ENCODE assay signal across 9 mouse cellular contexts in genomic region chr2:120268635-120269034, GRCm38 (mm10). TPM values are rescaled to one million over a fixed set of nuclear protein-coding genes. Genes with fewer than 3 reads are reported as not detected.
DNase-seq lines count a peak whose midpoint lies in the region; ATAC-seq lines count a peak whose summit lies in the region.
"Had no signal": no experiment of that assay in that cellular context is flagged by ENCODE, and none has a peak within 500 bp of the region (broad histone marks: within the 10 kb centered on the region; RNA-seq: fewer than 3 reads in every experiment).

No protein-coding gene starts in this region.

- ATAC-seq in heart, embryonic 13.5 days (ENCODE audit: extremely low read depth, insufficient number of reproducible peaks, low FRiP score, low TSS enrichment) = no peak
- no peak for ATAC-seq in forebrain, embryonic 14.5 days

- H3K9ac ChIP-seq in heart, embryonic 13.5 days = peak overlapping the region; percentile 41; the same call in 1 of the 2 replicates
- no peak overlapping the region for H3K9ac ChIP-seq in forebrain, embryonic 14.5 days (ENCODE audit: low read length)
- H3K9ac ChIP-seq: liver, embryonic 15.5 days had no signal

- H3K4me3 ChIP-seq in heart, embryonic 13.5 days = peak overlapping the region; percentile 29
- H3K4me3 ChIP-seq in forebrain, embryonic 14.5 days (ENCODE audit: low read depth, low read length) = no peak overlapping the region
- peak overlapping the region; percentile 32 for H3K4me3 ChIP-seq in midbrain, embryonic 10.5 days
- H3K4me3 ChIP-seq: liver, embryonic 15.5 days had no signal

- no peaks in the 10 kb centered on the region for H3K9me3 ChIP-seq in heart, embryonic 13.5 days
- no peaks in the 10 kb centered on the region for H3K9me3 ChIP-seq in forebrain, embryonic 14.5 days (replicated peaks; ENCODE audit: control insufficient read depth, low read length)
- no peaks in the 10 kb centered on the region for H3K9me3 ChIP-seq in midbrain, embryonic 10.5 days (replicated peaks)
- H3K9me3 ChIP-seq: liver, embryonic 15.5 days had no signal

- 1% methylated on average over 9 of the region's 9 CpGs for WGBS in heart, embryonic 13.5 days
- 2% methylated on average over 9 of the region's 9 CpGs for WGBS in forebrain, embryonic 14.5 days
- WGBS in midbrain, embryonic 10.5 days = 5% methylated on average over 9 of the region's 9 CpGs

- peaks cover 26% of the 10 kb centered on the region for H3K27me3 ChIP-seq in heart, embryonic 13.5 days (replicated peaks)
- no peaks in the 10 kb centered on the region for H3K27me3 ChIP-seq in forebrain, embryonic 14.5 days (replicated peaks; ENCODE audit: control insufficient read depth, insufficient read depth, low read length)
- H3K27me3 ChIP-seq in midbrain, embryonic 10.5 days (ENCODE audit: low read depth, poor library complexity, severe bottlenecking) = peaks cover 11% of the 10 kb centered on the region; the same call in 1 of the 2 replicates

- peak overlapping the region; percentile 59 for H3K4me2 ChIP-seq in heart, embryonic 13.5 days
- H3K4me2 ChIP-seq in forebrain, embryonic 14.5 days (ENCODE audit: low read length) = no peak overlapping the region
- H3K4me2 ChIP-seq: liver, embryonic 15.5 days had no signal

- no peak overlapping the region for H3K27ac ChIP-seq in heart, embryonic 13.5 days (replicated peaks)
- H3K27ac ChIP-seq in forebrain, embryonic 14.5 days (ENCODE audit: low read depth, low read length) = no peak overlapping the region
- H3K27ac ChIP-seq in midbrain, embryonic 10.5 days (replicated peaks) = peak overlapping the region; percentile 42; the same call in 1 of the 2 replicates
- H3K27ac ChIP-seq: liver, embryonic 15.5 days had no signal

- peaks cover 7% of the 10 kb centered on the region; the same call in 1 of the 2 replicates for H3K4me1 ChIP-seq in heart, embryonic 13.5 days
- H3K4me1 ChIP-seq in forebrain, embryonic 14.5 days (ENCODE audit: control insufficient read depth, insufficient read depth, low read length) = no peaks in the 10 kb centered on the region
- peaks cover 11% of the 10 kb centered on the region for H3K4me1 ChIP-seq in midbrain, embryonic 10.5 days
- H3K4me1 ChIP-seq: liver, embryonic 15.5 days had no signal

- H3K36me3 ChIP-seq in heart, embryonic 13.5 days = no peaks in the 10 kb centered on the region
- no peaks in the 10 kb centered on the region for H3K36me3 ChIP-seq in forebrain, embryonic 14.5 days (ENCODE audit: control insufficient read depth, insufficient read depth, low read length)
- no peaks in the 10 kb centered on the region for H3K36me3 ChIP-seq in midbrain, embryonic 10.5 days
- H3K36me3 ChIP-seq: liver, embryonic 15.5 days had no signal

- intact Hi-C loops in left cerebral cortex, postnatal 36 days (cut with DNase I) = no loop called here

- no peak for DNase-seq in heart, adult 8-10 months (ENCODE audit: low spot score)
- DNase-seq in ES-CJ7 (ENCODE audit: low read depth, low spot score) = peak; percentile 81
- DNase-seq in forebrain, embryonic 14.5 days (ENCODE audit: low spot score) = peak; percentile 23
- DNase-seq in midbrain, embryonic 10.5 days (ENCODE audit: low spot score) = peak; percentile 37
- no peak for DNase-seq in layer of hippocampus, adult 11-12 months (ENCODE audit: low spot score)
- DNase-seq in urinary bladder, adult 2 months (ENCODE audit: low spot score) = no peak
- DNase-seq in left cerebral cortex, postnatal 36 days (ENCODE audit: low spot score in 2 of 2) = no peak

RNA-seq across cellular contexts. Expression of gene Pla2g4d, which starts 20.4 kb away (rescaled TPM):
- polyA plus RNA-seq in heart, embryonic 13.5 days (2015; fragmentation: Nextera tagmentation; extraction: Ambion mirVana) = not detected in 2 replicates
- total RNA-seq in heart, adult 8-10 months (2022) = not detected
- not detected in 2 replicates for polyA plus RNA-seq in forebrain, embryonic 14.5 days (2014; fragmentation: Nextera tagmentation; extraction: Ambion mirVana)
- 0.02 TPM in 1 of 2 replicates, not detected in the other for polyA plus RNA-seq in midbrain, embryonic 10.5 days (2016; fragmentation: Nextera tagmentation; extraction: Ambion mirVana)
- polyA plus RNA-seq in urinary bladder, adult 2 months (2012; rRNA removed) = not detected in 2 replicates
- under 1 TPM in 1 of 2 experiments, not detected in 1; 0.11 TPM for total RNA-seq in left cerebral cortex, postnatal 36 days (2021)
- polyA plus RNA-seq: liver, embryonic 15.5 days had no signal

RNA-seq across cellular contexts. Expression of gene Pla2g4e, which starts 23.5 kb away (rescaled TPM):
- polyA plus RNA-seq in heart, embryonic 13.5 days (2015; fragmentation: Nextera tagmentation; extraction: Ambion mirVana) = 1.1 and 1.2 TPM in 2 replicates
- total RNA-seq in heart, adult 8-10 months (2022) = 1 to 10 TPM; 2.6 to 5.7 (median 3.8) TPM
- polyA plus RNA-seq in forebrain, embryonic 14.5 days (2014; fragmentation: Nextera tagmentation; extraction: Ambion mirVana) = 1.1 and 1.7 TPM in 2 replicates
- polyA plus RNA-seq in midbrain, embryonic 10.5 days (2016; fragmentation: Nextera tagmentation; extraction: Ambion mirVana) = 0.07 TPM in 1 of 2 replicates, not detected in the other
- 0.72 and 0.80 TPM in 2 replicates for polyA plus RNA-seq in urinary bladder, adult 2 months (2012; rRNA removed)
- 10 to 100 TPM; 18.5 to 21.7 TPM for total RNA-seq in left cerebral cortex, postnatal 36 days (2021)
- polyA plus RNA-seq: liver, embryonic 15.5 days had no signal

RNA-seq across cellular contexts. Expression of gene Pla2g4f, which starts 45.3 kb away (rescaled TPM):
- 0.05 TPM in 1 of 2 replicates, not detected in the other for polyA plus RNA-seq in heart, embryonic 13.5 days (2015; fragmentation: Nextera tagmentation; extraction: Ambion mirVana)
- total RNA-seq in heart, adult 8-10 months (2022) = under 1 TPM in 1 of 4 experiments, not detected in 3; 0.14 TPM
- not detected in 2 replicates for polyA plus RNA-seq in forebrain, embryonic 14.5 days (2014; fragmentation: Nextera tagmentation; extraction: Ambion mirVana)
- polyA plus RNA-seq in midbrain, embryonic 10.5 days (2016; fragmentation: Nextera tagmentation; extraction: Ambion mirVana) = not detected in 2 replicates
- polyA plus RNA-seq in urinary bladder, adult 2 months (2012; rRNA removed) = 0.96 and 1.2 TPM in 2 replicates
- total RNA-seq in left cerebral cortex, postnatal 36 days (2021) = not detected
- polyA plus RNA-seq: liver, embryonic 15.5 days had no signal

Comparison
In these comparisons a context has a peak if more than half of its experiments do, and no peak if none do; other contexts are left out.
1. DNase-seq: peak in ES-CJ7 (single experiment), forebrain, embryonic 14.5 days (single experiment) and midbrain, embryonic 10.5 days (single experiment); none in heart, adult 8-10 months (single experiment), layer of hippocampus, adult 11-12 months (single experiment), urinary bladder, adult 2 months (single experiment) and left cerebral cortex, postnatal 36 days (0 of 2).